Mouse (Mus musculus) CH12.LX (cell line): ENCODE data around the gene Gm4969. TPM values are rescaled to one million over a fixed set of nuclear protein-coding genes. Genes with fewer than 3 reads are reported as not detected.
A peak's percentile ranks its signal among the peaks of the same experiment; 100 is the strongest.

Experiments used
- DNase-seq: peaks from one replicate; pipeline ENCODE4 v3.0.0-alpha.2; 2013; ENCODE audit errors: extremely low read depth
- H3K27ac ChIP-seq: 2 replicates; pipeline ENCODE4 v1.5.1; 2012; ENCODE audit warnings: low read depth, mild to moderate bottlenecking, control low read depth, moderate library complexity; ENCODE audit not compliant: insufficient read depth
- H3K27me3 ChIP-seq: replicated peaks from 2 replicates; pipeline ENCODE3; 2012; ENCODE audit warnings: inconsistent platforms
- H3K36me3 ChIP-seq, 2 experiments: replicated peaks in 1 of 2; 2 replicates each; pipeline versions ENCODE3 to v1.6.1; 2012; ENCODE audit warnings: inconsistent platforms in 1 of 2, low read length in 1 of 2, mild to moderate bottlenecking in 1 of 2, mixed read lengths in 1 of 2, moderate library complexity in 1 of 2; ENCODE audit not compliant: control insufficient read depth in 1 of 2, insufficient read depth in 1 of 2
- H3K4me1 ChIP-seq, 2 experiments: 2 replicates each; pipeline ENCODE4 v1.6.1; 2012; ENCODE audit warnings: inconsistent platforms in 1 of 2, moderate library complexity in 1 of 2; ENCODE audit not compliant: insufficient read depth in 2 of 2, control insufficient read depth in 1 of 2
- H3K4me2 ChIP-seq: 2 replicates; pipeline ENCODE4 v1.6.1; 2012; ENCODE audit warnings: low read depth, mild to moderate bottlenecking, control low read depth; ENCODE audit not compliant: poor library complexity, insufficient read depth, severe bottlenecking
- H3K4me3 ChIP-seq, 3 experiments: fragments of 150-350 bp in 1 of 3; sonication (generic) in 1 of 3; replicated peaks in 1 of 3; 2 replicates each; pipeline versions ENCODE3 to v1.5.1; 2011 to 2012; ENCODE audit warnings: low read depth in 2 of 3, low read length in 2 of 3, mild to moderate bottlenecking in 2 of 3, moderate library complexity in 2 of 3, control low read depth in 1 of 3, improper control_type of control experiment in 1 of 3, inconsistent platforms in 1 of 3, mixed read lengths in 1 of 3; ENCODE audit not compliant: poor library complexity in 1 of 3
- H3K79me2 ChIP-seq: replicated peaks from 2 replicates; pipeline ENCODE4 v1.6.1; 2012; ENCODE audit warnings: mild to moderate bottlenecking, moderate library complexity; ENCODE audit not compliant: control insufficient read depth, poor library complexity, insufficient read depth, severe bottlenecking; ENCODE audit errors: extremely low read depth
- H3K9ac ChIP-seq: 2 replicates; pipeline ENCODE4 v1.6.1; 2012; ENCODE audit warnings: low read depth, mild to moderate bottlenecking, control low read depth, moderate library complexity; ENCODE audit not compliant: insufficient read depth
- H3K9me3 ChIP-seq: replicated peaks from 2 replicates; pipeline ENCODE3; 2012; ENCODE audit warnings: low read length, inconsistent platforms, mixed read lengths
- BHLHE40 ChIP-seq: IDR thresholded peaks from 2 replicates; pipeline ENCODE4 v1.6.1; 2011; ENCODE audit warnings: mild to moderate bottlenecking, low read depth, low read length, improper control_type of control experiment
- CHD1 ChIP-seq: IDR thresholded peaks from 2 replicates; pipeline ENCODE4 v1.6.1; 2012; ENCODE audit warnings: low read depth, low read length, improper control_type of control experiment, inconsistent platforms
- CTCF ChIP-seq, 2 experiments: IDR thresholded peaks in 1 of 2; conservative IDR thresholded peaks in 1 of 2; 2 replicates each; pipeline ENCODE4 v1.5.1; 2011 to 2012; ENCODE audit warnings: low read depth in 2 of 2, low read length in 2 of 2, improper control_type of control experiment in 1 of 2, inconsistent platforms in 1 of 2, mild to moderate bottlenecking in 1 of 2, moderate library complexity in 1 of 2
- E2F4 ChIP-seq: IDR thresholded peaks from 2 replicates; pipeline ENCODE4 v1.6.1; 2011; ENCODE audit warnings: low read depth, low read length, improper control_type of control experiment; ENCODE audit not compliant: insufficient replicate concordance
- ELF1 ChIP-seq: IDR thresholded peaks from 2 replicates; pipeline ENCODE4 v1.6.1; 2014; ENCODE audit warnings: low read depth, mild to moderate bottlenecking, inconsistent platforms, low read length, improper control_type of control experiment
- EP300 ChIP-seq: IDR thresholded peaks from 2 replicates; pipeline ENCODE4 v1.6.1; 2011; ENCODE audit warnings: low read length, improper control_type of control experiment
- ETS1 ChIP-seq: conservative IDR thresholded peaks from 2 replicates; pipeline ENCODE4 v1.6.1; 2012; ENCODE audit warnings: low read depth, mild to moderate bottlenecking, inconsistent platforms, low read length, improper control_type of control experiment, moderate library complexity
- GABPA ChIP-seq: IDR thresholded peaks from 2 replicates; pipeline ENCODE4 v1.6.1; 2012; ENCODE audit warnings: low read depth, low read length, improper control_type of control experiment, inconsistent platforms; ENCODE audit not compliant: insufficient replicate concordance
- HCFC1 ChIP-seq: IDR thresholded peaks from 2 replicates; pipeline ENCODE4 v1.6.1; 2012; ENCODE audit warnings: low read depth, mild to moderate bottlenecking, inconsistent platforms, low read length, improper control_type of control experiment
- JUND ChIP-seq: conservative IDR thresholded peaks from 2 replicates; pipeline ENCODE4 v1.6.1; 2011; ENCODE audit warnings: low read depth, low read length, improper control_type of control experiment
- KAT2A ChIP-seq: IDR thresholded peaks from 2 replicates; pipeline ENCODE4 v1.6.1; 2012; ENCODE audit warnings: low read length, improper control_type of control experiment, inconsistent platforms; ENCODE audit not compliant: insufficient replicate concordance
- MAFK ChIP-seq: IDR thresholded peaks from 2 replicates; pipeline ENCODE4 v1.6.1; 2011; ENCODE audit warnings: low read length, improper control_type of control experiment; ENCODE audit not compliant: insufficient replicate concordance
- MAX ChIP-seq: IDR thresholded peaks from 2 replicates; pipeline ENCODE4 v1.6.1; 2011; ENCODE audit warnings: low read length, improper control_type of control experiment
- MAZ ChIP-seq: IDR thresholded peaks from 2 replicates; pipeline ENCODE4 v1.6.1; 2012; ENCODE audit warnings: low read depth, mild to moderate bottlenecking, inconsistent platforms, low read length, improper control_type of control experiment, moderate library complexity
- MEF2A ChIP-seq: IDR thresholded peaks from 2 replicates; pipeline ENCODE4 v1.6.1; 2014; ENCODE audit warnings: low read depth, mild to moderate bottlenecking, inconsistent platforms, low read length, improper control_type of control experiment, borderline replicate concordance
- POLR2A ChIP-seq: IDR thresholded peaks from 2 replicates; pipeline ENCODE4 v1.6.1; 2011; ENCODE audit warnings: low read depth, mild to moderate bottlenecking, improper control_type of control experiment, low read length
- POLR2AphosphoS2 ChIP-seq: IDR thresholded peaks from 2 replicates; pipeline ENCODE4 v1.6.1; 2011; ENCODE audit warnings: low read depth, low read length, improper control_type of control experiment
- RAD21 ChIP-seq: IDR thresholded peaks from 2 replicates; pipeline ENCODE4 v1.6.1; 2011; ENCODE audit warnings: low read depth, mild to moderate bottlenecking, low read length, improper control_type of control experiment, moderate library complexity
- SIN3A ChIP-seq: IDR thresholded peaks from 2 replicates; pipeline ENCODE4 v1.6.1; 2012; ENCODE audit warnings: low read length, improper control_type of control experiment, inconsistent platforms
- SMC3 ChIP-seq: IDR thresholded peaks from 2 replicates; pipeline ENCODE4 v1.6.1; 2011; ENCODE audit warnings: low read depth, low read length, improper control_type of control experiment
- UBTF ChIP-seq: IDR thresholded peaks from 2 replicates; pipeline ENCODE4 v1.6.1; 2012; ENCODE audit warnings: low read depth, mild to moderate bottlenecking, inconsistent platforms, low read length, improper control_type of control experiment, moderate library complexity
- USF1 ChIP-seq: IDR thresholded peaks from 2 replicates; pipeline ENCODE4 v1.6.1; 2014; ENCODE audit warnings: low read depth, mild to moderate bottlenecking, inconsistent platforms, low read length, improper control_type of control experiment
- ZC3H11A ChIP-seq: IDR thresholded peaks from 2 replicates; pipeline ENCODE4 v1.6.1; 2012; ENCODE audit warnings: low read depth, mild to moderate bottlenecking, inconsistent platforms, low read length, improper control_type of control experiment
- ZKSCAN1 ChIP-seq: IDR thresholded peaks from 2 replicates; pipeline ENCODE4 v1.6.1; 2012; ENCODE audit warnings: low read depth, inconsistent platforms, low read length, improper control_type of control experiment, borderline replicate concordance
- ZNF384 ChIP-seq: IDR thresholded peaks from 2 replicates; pipeline ENCODE4 v1.6.1; 2012; ENCODE audit warnings: low read depth, low read length, improper control_type of control experiment, inconsistent platforms
- dilution Hi-C: fragments of 300-500 bp; cut with MboI; formaldehyde crosslinking; loops from 2 replicates; pipeline ENCODE4 v1.14.3; 2020; ENCODE audit warnings: low sequenced_read_pairs; ENCODE audit not compliant: extremely low pct_unique_long_range_greater_than_20kb, extremely low pct_ligation_motif_present
- in situ Hi-C: fragments of 300-500 bp; cut with MboI; formaldehyde crosslinking; loops from 3 replicates; pipeline ENCODE4 v1.14.3; 2019; ENCODE audit warnings: low sequenced_read_pairs, low pct_ligation_motif_present, low pct_unique_long_range_greater_than_20kb, mixed read lengths
- polyA plus RNA-seq: library from polyadenylated mRNA; unstranded; fragments of >175 nt; gene quantifications from 2 replicates; pipeline ENCODE4 v1.2.1, GENCODE M21; 2012; ENCODE audit warnings: low read depth; ENCODE audit not compliant: insufficient read length
- total RNA-seq, 2 experiments: library from RNA; depleted of rRNA; stranded (reverse); fragments of 300-350 nt in 1 of 2; fragments of >200 nt in 1 of 2; gene quantifications; 2 replicates each; pipeline ENCODE4 v1.2.3; 2012 to 2014

The Gm4969 gene
- total and polyA plus RNA-seq, 3 experiments, result not detected

GRCm38 (mm10) chr7:19146793-19147192, 28.6 kb upstream of the Gm4969 start:
- H3K9me3 ChIP-seq, result no peaks in the 10 kb centered on the region
- in situ Hi-C loops, result no loop called here
- dilution Hi-C loops, result no loop called here
- H3K4me1 ChIP-seq, result peaks cover 9 to 36% of the 10 kb centered on the region in 2 experiments
- H3K9ac ChIP-seq, result no peak overlapping the region
- no peak overlapping the region for H3K4me3 ChIP-seq
- H3K27ac ChIP-seq, result no peak overlapping the region
- no peak overlapping the region for H3K4me2 ChIP-seq
- H3K36me3 ChIP-seq, result peaks cover 34 to 58% of the 10 kb centered on the region in 2 experiments
- no peak for TF ChIP-seq KAT2A
- TF ChIP-seq USF1, result no peak
- TF ChIP-seq MAX, result no peak
- TF ChIP-seq MEF2A, result no peak
- TF ChIP-seq JUND, result no peak
- no peak for TF ChIP-seq ZKSCAN1
- no peak for TF ChIP-seq ELF1
- no peak for TF ChIP-seq SIN3A
- no peak for TF ChIP-seq GABPA
- TF ChIP-seq E2F4, result no peak
- TF ChIP-seq SMC3, result no peak
- no peak for TF ChIP-seq EP300
- TF ChIP-seq UBTF, result no peak
- TF ChIP-seq CTCF (conservative IDR thresholded peaks at IDR 0.05 in 1 of 2, IDR thresholded peaks at IDR 0.05 in 1 of 2; ENCODE audit: low read depth in 2 of 2, low read length in 2 of 2), result no peak
- no peak for TF ChIP-seq ZC3H11A
- no peak for TF ChIP-seq MAZ
- TF ChIP-seq MAFK, result no peak
- TF ChIP-seq ETS1, result no peak
- TF ChIP-seq HCFC1, result no peak
- no peak for TF ChIP-seq CHD1
- no peaks in the 10 kb centered on the region for H3K27me3 ChIP-seq
- peaks cover 15% of the 10 kb centered on the region for H3K79me2 ChIP-seq
- no peak for DNase-seq

- DNase-seq, result peak; percentile 73
Observed at GRCm38 (mm10) chr7:19137380-19137779, 19.2 kb upstream of the Gm4969 start.

More at GRCm38 (mm10) chr7:19137380-19137779, 19.2 kb upstream of the Gm4969 start:
- TF ChIP-seq POLR2A (no peak), CTCF (conservative IDR thresholded peaks at IDR 0.05 in 1 of 2, IDR thresholded peaks at IDR 0.05 in 1 of 2; ENCODE audit: low read depth in 2 of 2, low read length in 2 of 2) (peak in 1 of 2 experiments; percentile 68; a peak in 2 of 4 replicates), SIN3A (no peak), GABPA (no peak), BHLHE40 (no peak), HCFC1 (no peak), POLR2AphosphoS2 (no peak), SMC3 (peak; percentile 47), RAD21 (peak; percentile 42), CHD1 (no peak), ZNF384 (peak; percentile 88)
- Histone ChIP-seq H3K79me2 (peaks cover 3% of the 10 kb centered on the region; the same call in 1 of the 2 replicates), H3K27me3 (no peaks in the 10 kb centered on the region), H3K4me2 (no peak overlapping the region), H3K27ac (no peak overlapping the region), H3K9me3 (no peaks in the 10 kb centered on the region), H3K4me1 (peaks cover 0 to 27% of the 10 kb centered on the region in 2 experiments; a peak in 2 of 4 replicates), H3K4me3 (no peak overlapping the region), H3K36me3 (peaks cover 49 to 88% of the 10 kb centered on the region in 2 experiments), H3K9ac (no peak overlapping the region)
- dilution Hi-C loops (no loop called here), in situ Hi-C loops (no loop called here)
